Mouse (Mus musculus) A20 (cell line): Measurements from ENCODE around the gene Spg7.

Source experiments
- DNase-seq: peaks from one replicate; pipeline ENCODE4 v3.0.0-alpha.2; 2011; ENCODE audit warnings: low read depth, low spot score

Spg7 gene

GRCm38 (mm10) chr8:123097786-123098584 is 35.2 kb downstream of the Spg7 start:
- DNase-seq = no peak

GRCm38 (mm10) chr8:123100288-123100687 is 37.5 kb downstream of the Spg7 start:
- DNase-seq = no peak

- no peak for DNase-seq
Measured at GRCm38 (mm10) chr8:123101244-123101643, 38.5 kb downstream of the Spg7 start.

GRCm38 (mm10) chr8:123101735-123102685 is 39.3 kb downstream of the Spg7 start, which contains the start of gene Rpl13:
Rpl13 (plus strand) TSS chr8:123102350.
- peak; percentile 97 for DNase-seq

GRCm38 (mm10) chr8:123102855-123103254 is 40.1 kb downstream of the Spg7 start:
- DNase-seq = peak; percentile 19

GRCm38 (mm10) chr8:123103285-123103684 is 40.5 kb downstream of the Spg7 start:
- DNase-seq = peak; percentile 16

GRCm38 (mm10) chr8:123104046-123104767 is 41.5 kb downstream of the Spg7 start:
- DNase-seq = no peak

GRCm38 (mm10) chr8:123105553-123106326 is 43.0 kb downstream of the Spg7 start:
- DNase-seq = peak; percentile 77

- DNase-seq = peak; percentile 51
Measured at GRCm38 (mm10) chr8:123106531-123106930, 43.8 kb downstream of the Spg7 start.

GRCm38 (mm10) chr8:123108010-123108409 is 45.3 kb downstream of the Spg7 start:
- DNase-seq = peak; percentile 26

- no peak for DNase-seq
Measured at GRCm38 (mm10) chr8:123108953-123109352, 46.2 kb downstream of the Spg7 start.

GRCm38 (mm10) chr8:123110649-123111048 is 47.9 kb downstream of the Spg7 start:
- peak; percentile 66 for DNase-seq

- no peak for DNase-seq
Measured at GRCm38 (mm10) chr8:123112892-123113291, 50.1 kb downstream of the Spg7 start.

- DNase-seq = peak; percentile 13
Measured at GRCm38 (mm10) chr8:123113908-123114469, 51.2 kb downstream of the Spg7 start.

GRCm38 (mm10) chr8:123114644-123115043 is 51.9 kb downstream of the Spg7 start:
- no peak for DNase-seq

- no peak for DNase-seq
Measured at GRCm38 (mm10) chr8:123117127-123117731, 54.5 kb downstream of the Spg7 start, which contains the start of gene Cpne7. Cpne7 (plus strand) TSS chr8:123117374.

- no peak for DNase-seq
Measured at GRCm38 (mm10) chr8:123117744-123118143, 55.0 kb downstream of the Spg7 start.

- no peak for DNase-seq
Measured at GRCm38 (mm10) chr8:123122059-123122458, 59.3 kb downstream of the Spg7 start.

GRCm38 (mm10) chr8:123122670-123123069 is 59.9 kb downstream of the Spg7 start:
- no peak for DNase-seq
